Mouse (Mus musculus) macrophage (primary cell): ENCODE results near the gene Defb21. TPM values are rescaled to one million over a fixed set of nuclear protein-coding genes. Genes with fewer than 3 reads are reported as not detected.

Experiments
- H3K27ac ChIP-seq: fragments of 350-480 bp; formaldehyde crosslinking; 2 replicates; pipeline ENCODE4 v1.9.0; 2021
- H3K36me3 ChIP-seq: fragments of 350-480 bp; formaldehyde crosslinking; 2 replicates; pipeline ENCODE4 v1.9.0; 2021; ENCODE audit errors: inconsistent target
- H3K4me3 ChIP-seq: fragments of 350-480 bp; formaldehyde crosslinking; 2 replicates; pipeline ENCODE4 v1.9.0; 2021; ENCODE audit errors: inconsistent target
- H3K79me2 ChIP-seq: fragments of 350-480 bp; formaldehyde crosslinking; 2 replicates; pipeline ENCODE4 v1.9.0; 2021; ENCODE audit errors: inconsistent target
- WGBS: methylation state at CpG from one replicate; pipeline ENCODE4 v1.1.7; 2026; ENCODE audit warnings: inconsistent platforms; ENCODE audit not compliant: missing documents; 5-methylcytosine and 5-hydroxymethylcytosine counted together
- polyA plus RNA-seq: library from polyadenylated mRNA; stranded (reverse); fragments of 250-400 nt; gene quantifications from 3 replicates; pipeline ENCODE4 v1.2.4, GENCODE M21; 2018; ENCODE audit warnings: inconsistent platforms

Gene Defb21
- polyA plus RNA-seq, 1 experiment from 2014 or later: not detected

GRCm38 (mm10) chr2:152580612-152581011 is 8.1 kb downstream of the Defb21 start:
- Histone ChIP-seq H3K79me2 (no peaks in the 10 kb centered on the region), H3K36me3 (no peaks in the 10 kb centered on the region)
- 88% methylated on average over 11 of the region's 11 CpGs for WGBS

GRCm38 (mm10) chr2:152586926-152587560 is 14.5 kb downstream of the Defb21 start:
- Histone ChIP-seq H3K4me3 (no peak overlapping the region), H3K27ac (no peak overlapping the region), H3K79me2 (no peaks in the 10 kb centered on the region), H3K36me3 (no peaks in the 10 kb centered on the region)
- 78% methylated on average over 4 of the region's 4 CpGs for WGBS

More at GRCm38 (mm10) chr2:152580612-152581011, 8.1 kb downstream of the Defb21 start:
- H3K27ac ChIP-seq: no peak overlapping the region
- no peak overlapping the region for H3K4me3 ChIP-seq

- 86% methylated on average over 2 of the region's 2 CpGs for WGBS
- Histone ChIP-seq H3K36me3 (no peaks in the 10 kb centered on the region), H3K27ac (no peak overlapping the region), H3K4me3 (no peak overlapping the region), H3K79me2 (no peaks in the 10 kb centered on the region)
Measured at GRCm38 (mm10) chr2:152588450-152588849, 15.9 kb downstream of the Defb21 start.

GRCm38 (mm10) chr2:152589021-152589420 is 16.5 kb downstream of the Defb21 start:
- no peak overlapping the region for H3K4me3 ChIP-seq
- WGBS: 69% methylated on average over 6 of the region's 6 CpGs

GRCm38 (mm10) chr2:152599299-152599698 is 26.8 kb downstream of the Defb21 start, which contains the start of gene Defb45:
Gene Defb45, minus strand, starts transcription at chr2:152599399.
- 77% methylated on average over 7 of the region's 7 CpGs for WGBS
- H3K36me3 ChIP-seq: no peaks in the 10 kb centered on the region
- H3K79me2 ChIP-seq: no peaks in the 10 kb centered on the region
- H3K4me3 ChIP-seq: no peak within 1 kb of the TSS
- no peak within 1 kb of the TSS for H3K27ac ChIP-seq

More at GRCm38 (mm10) chr2:152589021-152589420, 16.5 kb downstream of the Defb21 start:
- Histone ChIP-seq H3K27ac (no peak overlapping the region), H3K79me2 (no peaks in the 10 kb centered on the region), H3K36me3 (no peaks in the 10 kb centered on the region)

- Histone ChIP-seq H3K79me2 (no peaks in the 10 kb centered on the region), H3K36me3 (no peaks in the 10 kb centered on the region), H3K27ac (no peak overlapping the region), H3K4me3 (no peak overlapping the region)
- WGBS: 87% methylated on average over 6 of the region's 6 CpGs
Measured at GRCm38 (mm10) chr2:152600076-152600475, 27.5 kb downstream of the Defb21 start.

- WGBS: 58% methylated on average over 4 of the region's 4 CpGs
Measured at GRCm38 (mm10) chr2:152601275-152601960, 28.9 kb downstream of the Defb21 start.

GRCm38 (mm10) chr2:152604057-152604456 is 31.5 kb downstream of the Defb21 start, which contains the start of gene Defb36:
Gene Defb36, plus strand, starts transcription at chr2:152604327.
- WGBS: 80% methylated on average over 15 of the region's 15 CpGs
- no peaks in the 10 kb centered on the region for H3K79me2 ChIP-seq
- no peak within 1 kb of the TSS for H3K27ac ChIP-seq
- H3K4me3 ChIP-seq: no peak within 1 kb of the TSS
- no peaks in the 10 kb centered on the region for H3K36me3 ChIP-seq

More at GRCm38 (mm10) chr2:152601275-152601960, 28.9 kb downstream of the Defb21 start:
- H3K36me3 ChIP-seq: no peaks in the 10 kb centered on the region
- H3K4me3 ChIP-seq: no peak overlapping the region
- no peaks in the 10 kb centered on the region for H3K79me2 ChIP-seq
- H3K27ac ChIP-seq: no peak overlapping the region

GRCm38 (mm10) chr2:152607746-152608145 is 35.2 kb downstream of the Defb21 start:
- no peaks in the 10 kb centered on the region for H3K79me2 ChIP-seq
- H3K36me3 ChIP-seq: no peaks in the 10 kb centered on the region
- WGBS: 52% methylated on average over 6 of the region's 6 CpGs
- H3K4me3 ChIP-seq: no peak overlapping the region
- no peak overlapping the region for H3K27ac ChIP-seq

- H3K79me2 ChIP-seq: no peaks in the 10 kb centered on the region
- 91% methylated on average over 1 of the region's 1 CpGs for WGBS
- H3K27ac ChIP-seq: no peak overlapping the region
- H3K36me3 ChIP-seq: no peaks in the 10 kb centered on the region
- no peak overlapping the region for H3K4me3 ChIP-seq
Measured at GRCm38 (mm10) chr2:152608719-152609118, 36.2 kb downstream of the Defb21 start.

- Histone ChIP-seq H3K4me3 (no peak overlapping the region), H3K79me2 (no peaks in the 10 kb centered on the region), H3K27ac (no peak overlapping the region), H3K36me3 (no peaks in the 10 kb centered on the region)
- WGBS: 64% methylated on average over 7 of the region's 8 CpGs
Measured at GRCm38 (mm10) chr2:152612193-152612592, 39.6 kb downstream of the Defb21 start.

- 23% methylated on average over 7 of the region's 7 CpGs for WGBS
- H3K79me2 ChIP-seq: no peaks in the 10 kb centered on the region
- H3K4me3 ChIP-seq: no peak overlapping the region
- no peaks in the 10 kb centered on the region for H3K36me3 ChIP-seq
- no peak overlapping the region for H3K27ac ChIP-seq
Measured at GRCm38 (mm10) chr2:152615563-152615962, 43.0 kb downstream of the Defb21 start.

GRCm38 (mm10) chr2:152616470-152616869 is 43.9 kb downstream of the Defb21 start:
- H3K36me3 ChIP-seq: no peaks in the 10 kb centered on the region
- no peaks in the 10 kb centered on the region for H3K79me2 ChIP-seq
- 40% methylated on average over 6 of the region's 6 CpGs for WGBS
- H3K4me3 ChIP-seq: no peak overlapping the region
- H3K27ac ChIP-seq: no peak overlapping the region

- Histone ChIP-seq H3K4me3 (no peak overlapping the region), H3K27ac (no peak overlapping the region), H3K79me2 (no peaks in the 10 kb centered on the region), H3K36me3 (no peaks in the 10 kb centered on the region)
- WGBS: 78% methylated on average over 5 of the region's 5 CpGs
Measured at GRCm38 (mm10) chr2:152617374-152617773, 44.8 kb downstream of the Defb21 start.
